Mouse (Mus musculus) midbrain, embryonic 16.5 days (tissue): ENCODE measurements around the gene Pla2g4e. TPM values are rescaled to one million over a fixed set of nuclear protein-coding genes. Genes with fewer than 3 reads are reported as not detected.

Source experiments
- ATAC-seq: fragments of 200-750 bp; cut with Nextera tagmentation; 2 replicates; pipeline ENCODE4 v1.8.0; 2017; ENCODE audit warnings: moderate TSS enrichment
- H3K27ac ChIP-seq: fragments of 300-500 bp; sonication (generic); 2 replicates; pipeline ENCODE4 v1.5.1; 2014; ENCODE audit warnings: mild to moderate bottlenecking, low read length, mixed read lengths
- H3K27me3 ChIP-seq: fragments of 300-500 bp; sonication (generic); 2 replicates; pipeline ENCODE4 v1.6.1; 2014; ENCODE audit warnings: low read depth, low read length, mixed read lengths; ENCODE audit not compliant: control insufficient read depth, insufficient read depth
- H3K36me3 ChIP-seq: fragments of 300-500 bp; sonication (generic); 2 replicates; pipeline ENCODE4 v1.6.1; 2014; ENCODE audit warnings: mild to moderate bottlenecking, low read length, moderate library complexity, mixed read lengths; ENCODE audit not compliant: control insufficient read depth, insufficient read depth
- H3K4me1 ChIP-seq: fragments of 300-500 bp; sonication (generic); 2 replicates; pipeline ENCODE4 v1.6.1; 2014; ENCODE audit warnings: mild to moderate bottlenecking, low read length, mixed read lengths; ENCODE audit not compliant: control insufficient read depth, insufficient read depth
- H3K4me2 ChIP-seq: fragments of 300-500 bp; sonication (generic); 2 replicates; pipeline ENCODE4 v1.6.1; 2014; ENCODE audit warnings: mild to moderate bottlenecking, low read length, mixed read lengths
- H3K4me3 ChIP-seq: fragments of 300-500 bp; sonication (generic); 2 replicates; pipeline ENCODE4 v1.5.1; 2014; ENCODE audit warnings: low read depth, mild to moderate bottlenecking, low read length, moderate library complexity, mixed read lengths
- H3K9ac ChIP-seq: fragments of 300-500 bp; sonication (generic); 2 replicates; pipeline ENCODE4 v1.6.1; 2014; ENCODE audit warnings: low read depth, low read length, mixed read lengths
- H3K9me3 ChIP-seq: fragments of 300-500 bp; sonication (generic); replicated peaks from 2 replicates; pipeline ENCODE4 v1.6.1; 2014; ENCODE audit warnings: mild to moderate bottlenecking, low read length, mixed read lengths; ENCODE audit not compliant: control insufficient read depth, poor library complexity, severe bottlenecking
- WGBS: fragments of 180-500 bp; shearing (Covaris S2); extraction: QIAGEN DNeasy Blood & Tissue Kit; methylation state at CpG from one replicate; pipeline ENCODE4 v1.1.7; 2014; 5-methylcytosine and 5-hydroxymethylcytosine counted together
- polyA plus RNA-seq: library from polyadenylated mRNA; unstranded; fragments of >200 nt; fragmentation: Nextera tagmentation; extraction: Ambion mirVana; gene quantifications from 2 replicates; pipeline ENCODE4 v1.2.1, GENCODE M21; 2015

Gene Pla2g4e
- polyA plus RNA-seq, 1 experiment from 2014 or later, result 6.7 TPM

- H3K27me3 ChIP-seq, result no peaks in the 10 kb centered on the region
- ATAC-seq, result no peak
- no peak overlapping the region for H3K4me3 ChIP-seq
- no peaks in the 10 kb centered on the region for H3K36me3 ChIP-seq
- H3K9me3 ChIP-seq, result no peaks in the 10 kb centered on the region
- no peak overlapping the region for H3K9ac ChIP-seq
- no peak overlapping the region for H3K27ac ChIP-seq
- H3K4me1 ChIP-seq, result no peaks in the 10 kb centered on the region
- 85% methylated on average over 5 of the region's 5 CpGs for WGBS
- no peak overlapping the region for H3K4me2 ChIP-seq
Measured at GRCm38 (mm10) chr2:120142336-120142735, 102.8 kb downstream of the Pla2g4e start.

- no peak overlapping the region for H3K4me3 ChIP-seq
- WGBS, result 79% methylated on average over 1 of the region's 1 CpGs
- no peak overlapping the region for H3K4me2 ChIP-seq
- ATAC-seq, result no peak
- H3K4me1 ChIP-seq, result no peaks in the 10 kb centered on the region
- H3K27ac ChIP-seq, result no peak overlapping the region
- H3K36me3 ChIP-seq, result no peaks in the 10 kb centered on the region
- H3K27me3 ChIP-seq, result no peaks in the 10 kb centered on the region
- H3K9me3 ChIP-seq, result no peaks in the 10 kb centered on the region
- no peak overlapping the region for H3K9ac ChIP-seq
Measured at GRCm38 (mm10) chr2:120141671-120142070, 103.5 kb downstream of the Pla2g4e start.

GRCm38 (mm10) chr2:120140326-120140725 is 104.8 kb downstream of the Pla2g4e start:
- Histone ChIP-seq H3K27me3 (no peaks in the 10 kb centered on the region), H3K4me2 (no peak overlapping the region), H3K27ac (no peak overlapping the region), H3K4me3 (no peak overlapping the region), H3K9me3 (no peaks in the 10 kb centered on the region), H3K4me1 (no peaks in the 10 kb centered on the region), H3K36me3 (no peaks in the 10 kb centered on the region), H3K9ac (no peak overlapping the region)
- ATAC-seq, result no peak
- WGBS, result 91% methylated on average over 5 of the region's 5 CpGs

- H3K4me3 ChIP-seq, result no peak overlapping the region
- no peak for ATAC-seq
- H3K27ac ChIP-seq, result no peak overlapping the region
- no peaks in the 10 kb centered on the region for H3K27me3 ChIP-seq
- no peaks in the 10 kb centered on the region for H3K36me3 ChIP-seq
- H3K4me2 ChIP-seq, result no peak overlapping the region
- 93% methylated on average over 1 of the region's 1 CpGs for WGBS
- no peaks in the 10 kb centered on the region for H3K4me1 ChIP-seq
- no peaks in the 10 kb centered on the region for H3K9me3 ChIP-seq
- H3K9ac ChIP-seq, result no peak overlapping the region
Measured at GRCm38 (mm10) chr2:120139091-120139490, 106.0 kb downstream of the Pla2g4e start.

- Histone ChIP-seq H3K9me3 (no peaks in the 10 kb centered on the region), H3K4me2 (no peak overlapping the region), H3K4me1 (no peaks in the 10 kb centered on the region), H3K9ac (no peak overlapping the region), H3K4me3 (no peak overlapping the region), H3K36me3 (no peaks in the 10 kb centered on the region), H3K27me3 (no peaks in the 10 kb centered on the region), H3K27ac (no peak overlapping the region)
- 80% methylated on average over 5 of the region's 5 CpGs for WGBS
- ATAC-seq, result no peak
Measured at GRCm38 (mm10) chr2:120137281-120137680, 107.9 kb downstream of the Pla2g4e start.

GRCm38 (mm10) chr2:120134453-120135075 is 110.6 kb downstream of the Pla2g4e start:
- no peak for ATAC-seq
- Histone ChIP-seq H3K27me3 (no peaks in the 10 kb centered on the region), H3K4me3 (no peak overlapping the region)

GRCm38 (mm10) chr2:120131881-120132280 is 113.3 kb downstream of the Pla2g4e start:
- H3K27me3 ChIP-seq, result no peaks in the 10 kb centered on the region
- no peak overlapping the region for H3K9ac ChIP-seq
- no peak overlapping the region for H3K4me2 ChIP-seq
- 93% methylated on average over 1 of the region's 1 CpGs for WGBS
- H3K27ac ChIP-seq, result no peak overlapping the region
- no peaks in the 10 kb centered on the region for H3K9me3 ChIP-seq
- no peak for ATAC-seq
- no peaks in the 10 kb centered on the region for H3K4me1 ChIP-seq
- no peaks in the 10 kb centered on the region for H3K36me3 ChIP-seq
- H3K4me3 ChIP-seq, result no peak overlapping the region

More at GRCm38 (mm10) chr2:120134453-120135075, 110.6 kb downstream of the Pla2g4e start:
- Histone ChIP-seq H3K36me3 (no peaks in the 10 kb centered on the region), H3K9ac (no peak overlapping the region), H3K4me1 (no peaks in the 10 kb centered on the region), H3K4me2 (no peak overlapping the region), H3K9me3 (no peaks in the 10 kb centered on the region), H3K27ac (no peak overlapping the region)

GRCm38 (mm10) chr2:120129252-120129908 is 115.8 kb downstream of the Pla2g4e start:
- H3K27me3 ChIP-seq, result no peaks in the 10 kb centered on the region
- ATAC-seq, result no peak
- no peaks in the 10 kb centered on the region for H3K9me3 ChIP-seq
- H3K4me1 ChIP-seq, result no peaks in the 10 kb centered on the region
- 72% methylated on average over 8 of the region's 8 CpGs for WGBS
- no peak overlapping the region for H3K9ac ChIP-seq
- H3K4me3 ChIP-seq, result no peak overlapping the region
- no peaks in the 10 kb centered on the region for H3K36me3 ChIP-seq
- no peak overlapping the region for H3K4me2 ChIP-seq
- no peak overlapping the region for H3K27ac ChIP-seq

- Histone ChIP-seq H3K9me3 (no peaks in the 10 kb centered on the region), H3K9ac (no peak overlapping the region), H3K4me2 (no peak overlapping the region), H3K27ac (no peak overlapping the region), H3K27me3 (no peaks in the 10 kb centered on the region), H3K4me1 (no peaks in the 10 kb centered on the region), H3K36me3 (no peaks in the 10 kb centered on the region), H3K4me3 (no peak overlapping the region)
- ATAC-seq, result no peak
- 60% methylated on average over 1 of the region's 1 CpGs for WGBS
Measured at GRCm38 (mm10) chr2:120128611-120129051, 116.5 kb downstream of the Pla2g4e start.
